Mouse (Mus musculus): ENCODE data around the gene Pea15a. TPM values are rescaled to one million over a fixed set of nuclear protein-coding genes. Genes with fewer than 3 reads are reported as not detected.

The Pea15a gene
- polyA plus RNA-seq, 1 experiment from 2014 or later, result 405 TPM

DNA sequence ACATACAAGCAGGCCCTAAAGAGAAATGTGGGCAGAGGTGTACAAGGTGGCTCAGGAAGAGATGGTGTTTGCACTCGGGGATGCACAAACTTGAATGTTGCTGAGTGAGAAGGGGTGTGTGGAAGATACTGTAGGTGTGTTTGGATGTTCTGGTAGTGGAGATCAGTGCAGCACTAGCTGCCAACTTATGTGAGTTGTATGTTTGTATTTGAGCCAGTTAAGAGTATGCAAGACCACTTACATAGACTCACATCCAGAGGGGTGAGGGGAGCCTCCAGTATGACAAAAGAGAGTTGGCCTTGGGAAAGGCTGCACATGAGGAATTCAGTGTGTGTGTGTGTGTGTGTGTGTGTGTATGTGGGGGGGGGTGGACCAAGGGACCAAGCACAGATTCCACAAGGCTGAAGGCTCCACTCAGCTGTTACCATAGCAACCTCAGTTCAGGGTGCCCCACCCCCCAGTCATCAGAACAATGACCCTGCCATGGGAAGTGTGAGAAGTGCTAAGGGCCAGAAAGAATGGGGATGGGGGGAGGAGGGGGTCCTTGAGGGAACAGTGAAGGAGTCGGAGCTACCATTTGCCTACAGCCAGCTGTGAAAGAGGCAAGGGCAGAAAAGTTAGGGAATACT, 3.6 kb downstream of the Pea15a start:
- 6% methylated on average over 2 of the region's 2 CpGs for WGBS
- ATAC-seq (ENCODE audit: low FRiP score), result peak; percentile 65
- Histone ChIP-seq H3K4me1 (peaks cover 79% of the 10 kb centered on the region), H3K4me3 (replicated peaks) (peak overlapping the region; percentile 84), H3K9ac (peak overlapping the region; percentile 91), H3K27me3 (no peaks in the 10 kb centered on the region), H3K9me3 (no peaks in the 10 kb centered on the region), H3K27ac (peak overlapping the region; percentile 99), H3K36me3 (replicated peaks) (peaks cover 23% of the 10 kb centered on the region), H3K4me2 (peak overlapping the region; percentile 73)

DNA sequence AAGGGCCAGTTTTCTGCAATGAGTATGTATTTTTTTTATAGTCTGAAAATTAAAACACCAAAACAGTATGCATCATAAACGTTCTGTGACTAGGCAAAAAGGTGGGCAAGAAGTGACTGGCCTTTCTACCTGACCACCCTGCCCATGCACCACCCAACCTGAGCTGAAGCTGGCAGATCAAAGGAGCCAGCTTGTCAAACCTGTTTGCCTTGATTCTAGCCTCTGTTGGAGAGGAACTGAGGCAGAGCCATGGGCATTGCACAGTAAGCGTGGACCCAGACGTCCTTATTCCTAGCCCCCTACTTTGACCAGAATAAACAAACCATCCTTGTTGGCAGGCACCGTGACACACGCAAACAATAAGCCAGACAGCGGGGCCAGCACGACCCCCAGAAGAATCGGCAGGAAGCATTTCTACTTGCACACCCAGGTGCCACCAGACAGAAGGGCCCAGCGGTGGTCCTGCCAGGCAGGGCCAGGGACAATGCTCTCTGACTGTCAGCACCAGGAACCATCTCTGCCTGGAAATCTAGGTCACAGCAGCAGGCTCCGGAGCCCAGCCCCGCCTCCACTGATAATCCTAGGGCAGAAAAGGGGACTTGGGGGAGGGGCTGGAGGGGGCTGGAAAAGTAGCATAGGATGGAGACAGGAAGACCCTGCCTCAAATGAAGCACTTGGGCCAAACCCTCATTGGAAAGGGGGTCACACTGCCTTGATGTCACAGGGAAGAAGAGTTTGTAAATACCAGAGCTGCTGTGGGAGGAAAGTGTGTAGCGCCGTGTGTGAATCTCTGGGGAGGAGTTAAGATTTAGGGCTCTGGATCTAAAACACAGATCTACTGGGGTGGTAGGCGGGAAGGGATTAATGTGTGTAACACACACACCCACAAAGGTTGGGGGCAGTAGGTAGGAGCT, 4.4 kb downstream of the Pea15a start:
- WGBS, result 6% methylated on average over 14 of the region's 14 CpGs
- Histone ChIP-seq H3K9ac (peak overlapping the region; percentile 61), H3K27ac (peak overlapping the region; percentile 99), H3K36me3 (replicated peaks) (peaks cover 31% of the 10 kb centered on the region), H3K4me2 (peak overlapping the region; percentile 73), H3K27me3 (no peaks in the 10 kb centered on the region), H3K9me3 (no peaks in the 10 kb centered on the region), H3K4me1 (peaks cover 73% of the 10 kb centered on the region), H3K4me3 (replicated peaks) (peak overlapping the region; percentile 84)
- no peak for ATAC-seq (ENCODE audit: low FRiP score)

DNA sequence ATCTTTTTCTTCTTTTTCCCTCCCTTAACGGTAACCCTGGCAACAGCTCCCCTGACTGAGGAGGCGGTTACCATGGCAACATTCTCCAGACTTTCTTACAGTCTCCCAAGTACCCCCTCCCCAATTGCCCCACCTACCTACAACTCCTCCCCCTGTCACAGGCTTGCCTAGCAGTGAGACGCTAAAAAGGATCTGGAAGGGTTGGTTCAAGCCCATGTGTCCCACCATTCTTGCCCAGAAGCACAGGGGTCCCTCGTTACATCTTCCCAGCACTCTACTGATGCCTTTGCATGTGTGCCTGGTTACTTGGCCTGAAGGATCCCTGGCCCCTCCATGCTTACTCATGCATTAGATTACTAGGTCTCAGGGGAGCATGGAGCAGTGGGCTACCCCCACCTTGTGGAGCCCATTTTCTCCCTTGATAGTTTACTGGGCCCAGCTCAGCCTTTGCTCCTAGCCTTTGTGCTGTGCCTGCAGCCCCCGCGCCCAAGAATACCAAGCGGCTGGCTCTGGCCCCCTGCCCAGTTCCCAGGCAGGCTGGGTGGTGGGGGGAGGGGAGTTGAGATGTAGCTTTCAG, 5.6 kb downstream of the Pea15a start:
- WGBS, result 6% methylated on average over 7 of the region's 7 CpGs
- Histone ChIP-seq H3K4me3 (replicated peaks) (peak overlapping the region; percentile 84), H3K9me3 (no peaks in the 10 kb centered on the region), H3K36me3 (replicated peaks) (peaks cover 44% of the 10 kb centered on the region), H3K9ac (peak overlapping the region; percentile 39), H3K4me2 (peak overlapping the region; percentile 73), H3K27me3 (no peaks in the 10 kb centered on the region), H3K27ac (peak overlapping the region; percentile 99), H3K4me1 (peaks cover 69% of the 10 kb centered on the region)
- ATAC-seq (ENCODE audit: low FRiP score), result peak; percentile 73

- Histone ChIP-seq H3K9ac (peak overlapping the region; percentile 39; the same call in 1 of the 2 replicates), H3K4me3 (replicated peaks) (peak overlapping the region; percentile 84; the same call in 1 of the 2 replicates), H3K9me3 (no peaks in the 10 kb centered on the region), H3K4me2 (peak overlapping the region; percentile 73), H3K4me1 (peaks cover 68% of the 10 kb centered on the region), H3K27ac (peak overlapping the region; percentile 99), H3K36me3 (replicated peaks) (peaks cover 51% of the 10 kb centered on the region), H3K27me3 (no peaks in the 10 kb centered on the region)
- 73% methylated on average over 5 of the region's 5 CpGs for WGBS
- ATAC-seq (ENCODE audit: low FRiP score), result no peak
Measured at GRCm38 (mm10) chr1:172200161-172200560, 6.4 kb downstream of the Pea15a start.

DNA sequence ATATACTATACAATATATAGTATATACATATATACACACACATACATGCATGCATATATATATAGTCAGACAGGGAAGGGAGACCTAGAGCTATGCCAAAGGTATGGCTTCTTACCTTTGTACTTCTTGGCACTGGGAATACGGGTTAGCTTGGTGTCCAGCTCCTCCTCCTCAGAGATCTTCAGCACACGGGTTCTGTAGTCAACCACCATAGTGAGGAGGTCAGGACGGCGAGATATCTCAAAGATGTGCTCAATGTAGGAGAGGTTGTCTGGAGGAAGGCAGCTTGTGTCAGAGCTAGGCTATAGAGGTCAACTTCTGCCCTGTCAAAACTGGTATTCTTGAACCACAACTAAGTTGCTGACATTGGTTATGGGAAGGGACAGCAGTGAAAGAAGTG, 7.6 kb downstream of the Pea15a start:
- peaks cover 61% of the 10 kb centered on the region for H3K4me1 ChIP-seq
- ATAC-seq (ENCODE audit: low FRiP score), result no peak
- no peak overlapping the region for H3K9ac ChIP-seq
- 91% methylated on average over 4 of the region's 4 CpGs for WGBS
- H3K4me3 ChIP-seq (replicated peaks), result no peak overlapping the region
- H3K27ac ChIP-seq, result no peak overlapping the region
- no peaks in the 10 kb centered on the region for H3K9me3 ChIP-seq
- H3K4me2 ChIP-seq, result no peak overlapping the region
- H3K36me3 ChIP-seq (replicated peaks), result peaks cover 62% of the 10 kb centered on the region
- H3K27me3 ChIP-seq, result no peaks in the 10 kb centered on the region

DNA sequence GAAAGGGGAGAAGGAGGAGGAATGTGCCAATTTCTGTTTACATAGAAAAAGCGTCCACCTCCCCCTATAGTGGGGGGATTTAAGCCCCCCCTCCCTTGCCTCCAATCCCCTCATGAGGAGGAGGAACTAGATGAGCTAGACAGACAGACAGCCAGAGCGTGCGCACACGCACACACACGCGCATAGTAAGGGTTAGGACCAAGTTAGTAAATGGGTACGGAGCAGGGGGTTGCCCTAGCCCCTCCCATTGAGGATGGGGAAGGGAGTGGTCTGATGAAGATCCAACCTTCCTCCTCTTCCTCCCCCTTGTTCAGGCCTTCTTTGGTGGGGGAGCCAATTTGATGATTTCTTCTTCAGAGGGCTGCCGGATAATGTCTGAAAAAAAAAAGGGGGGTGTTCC, 8.3 kb downstream of the Pea15a start:
- Histone ChIP-seq H3K4me1 (peaks cover 54% of the 10 kb centered on the region), H3K4me3 (replicated peaks) (no peak overlapping the region), H3K9ac (no peak overlapping the region), H3K36me3 (replicated peaks) (peaks cover 68% of the 10 kb centered on the region), H3K27me3 (no peaks in the 10 kb centered on the region), H3K27ac (peak overlapping the region; percentile 50), H3K9me3 (no peaks in the 10 kb centered on the region), H3K4me2 (no peak overlapping the region)
- ATAC-seq (ENCODE audit: low FRiP score), result no peak
- 85% methylated on average over 8 of the region's 8 CpGs for WGBS

DNA sequence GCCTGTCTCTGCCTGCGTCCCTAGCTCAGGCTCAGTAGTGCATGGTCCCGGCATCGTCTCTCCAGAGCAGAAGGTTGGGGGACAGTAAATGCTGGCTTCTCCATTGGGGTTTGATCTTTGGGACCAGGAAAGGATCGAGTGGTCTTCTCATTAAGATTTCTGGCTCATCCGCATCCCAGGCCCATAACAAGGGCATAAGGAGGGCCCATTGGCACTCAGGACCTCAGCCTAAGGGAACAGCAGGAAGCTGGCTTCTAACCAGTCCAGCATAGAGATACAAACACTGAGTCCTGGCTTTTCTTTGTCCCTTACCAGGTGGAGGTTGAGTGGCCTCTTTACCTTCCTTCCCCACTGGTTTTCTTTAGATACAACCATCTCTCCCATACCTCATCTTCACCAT, 8.8 kb downstream of the Pea15a start:
- Histone ChIP-seq H3K9me3 (no peaks in the 10 kb centered on the region), H3K4me1 (peaks cover 49% of the 10 kb centered on the region), H3K9ac (no peak overlapping the region), H3K36me3 (replicated peaks) (peaks cover 68% of the 10 kb centered on the region), H3K27ac (peak overlapping the region; percentile 50), H3K4me2 (no peak overlapping the region), H3K4me3 (replicated peaks) (no peak overlapping the region), H3K27me3 (no peaks in the 10 kb centered on the region)
- WGBS, result 82% methylated on average over 5 of the region's 5 CpGs
- ATAC-seq (ENCODE audit: low FRiP score), result no peak

DNA sequence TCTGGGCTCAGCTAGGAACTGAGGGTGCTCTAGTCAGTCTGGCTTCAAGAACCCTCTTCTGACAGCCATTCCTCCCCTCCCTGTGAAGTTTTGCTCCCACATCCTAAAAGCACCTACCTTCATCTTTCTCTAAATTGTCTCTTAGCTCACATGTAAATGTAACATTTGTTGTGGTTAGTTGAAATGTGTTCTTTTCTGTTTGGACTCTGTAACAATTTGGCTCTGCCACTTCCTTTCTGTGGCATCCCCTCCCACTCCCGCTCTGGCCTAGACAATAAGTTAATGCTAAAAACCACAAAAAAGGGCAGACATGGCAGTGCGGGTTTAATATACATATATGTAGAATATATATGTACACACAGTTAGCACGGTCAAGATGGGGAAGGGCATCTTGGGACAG, 9.5 kb downstream of the Pea15a start:
- Histone ChIP-seq H3K4me2 (no peak overlapping the region), H3K27ac (peak overlapping the region; percentile 59; the same call in 1 of the 2 replicates), H3K9ac (no peak overlapping the region), H3K9me3 (no peaks in the 10 kb centered on the region), H3K36me3 (replicated peaks) (peaks cover 75% of the 10 kb centered on the region), H3K27me3 (no peaks in the 10 kb centered on the region), H3K4me1 (peaks cover 42% of the 10 kb centered on the region), H3K4me3 (replicated peaks) (no peak overlapping the region)
- WGBS, result 87% methylated on average over 3 of the region's 3 CpGs
- ATAC-seq (ENCODE audit: low FRiP score), result no peak

GRCm38 (mm10) chr1:172194435-172194834, 12.2 kb downstream of the Pea15a start:
- H3K27ac ChIP-seq, result peak overlapping the region; percentile 56; the same call in 1 of the 2 replicates
- H3K4me2 ChIP-seq, result no peak overlapping the region
- peaks cover 15% of the 10 kb centered on the region for H3K4me1 ChIP-seq
- WGBS, result 78% methylated on average over 8 of the region's 8 CpGs
- H3K9me3 ChIP-seq, result no peaks in the 10 kb centered on the region
- peaks cover 92% of the 10 kb centered on the region for H3K36me3 ChIP-seq (replicated peaks)
- no peak overlapping the region for H3K9ac ChIP-seq
- ATAC-seq (ENCODE audit: low FRiP score), result no peak
- H3K4me3 ChIP-seq (replicated peaks), result no peak overlapping the region
- no peaks in the 10 kb centered on the region for H3K27me3 ChIP-seq

DNA sequence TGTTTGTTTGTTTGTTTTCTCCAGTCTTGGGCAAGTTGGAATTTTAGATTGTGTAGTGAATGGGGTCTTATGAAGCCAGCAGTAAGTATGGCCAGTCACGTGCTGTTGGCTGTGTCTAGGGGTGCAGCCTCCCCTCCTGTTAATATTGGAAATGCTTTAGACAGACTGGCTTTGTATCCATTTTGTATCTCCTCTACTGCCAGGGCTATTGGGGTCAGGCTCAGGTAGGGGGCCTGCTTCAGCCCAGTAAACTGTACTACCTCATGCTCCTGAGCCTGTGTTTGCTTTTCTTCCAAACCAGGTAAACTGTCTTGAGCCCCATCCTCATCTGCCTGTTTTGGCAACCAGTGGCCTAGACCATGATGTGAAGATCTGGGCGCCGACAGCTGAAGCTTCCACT, 14.4 kb downstream of the Pea15a start:
- Histone ChIP-seq H3K4me1 (peaks cover 12% of the 10 kb centered on the region), H3K9me3 (no peaks in the 10 kb centered on the region), H3K27me3 (no peaks in the 10 kb centered on the region), H3K9ac (no peak overlapping the region), H3K36me3 (replicated peaks) (peaks cover 92% of the 10 kb centered on the region), H3K4me3 (replicated peaks) (no peak overlapping the region), H3K27ac (peak overlapping the region; percentile 25; the same call in 1 of the 2 replicates), H3K4me2 (no peak overlapping the region)
- 92% methylated on average over 3 of the region's 3 CpGs for WGBS
- no peak for ATAC-seq (ENCODE audit: low FRiP score)

- WGBS, result 86% methylated on average over 2 of the region's 2 CpGs
- Histone ChIP-seq H3K4me2 (no peak overlapping the region), H3K36me3 (replicated peaks) (peaks cover 92% of the 10 kb centered on the region), H3K9me3 (no peaks in the 10 kb centered on the region), H3K27me3 (no peaks in the 10 kb centered on the region), H3K27ac (no peak overlapping the region), H3K4me1 (peaks cover 12% of the 10 kb centered on the region), H3K9ac (no peak overlapping the region), H3K4me3 (replicated peaks) (no peak overlapping the region)
- no peak for ATAC-seq (ENCODE audit: low FRiP score)
Measured at GRCm38 (mm10) chr1:172191578-172191977, 15.0 kb downstream of the Pea15a start.

GRCm38 (mm10) chr1:172188891-172189290, 17.7 kb downstream of the Pea15a start:
- Histone ChIP-seq H3K4me1 (no peaks in the 10 kb centered on the region), H3K4me3 (replicated peaks) (no peak overlapping the region), H3K36me3 (replicated peaks) (peaks cover 82% of the 10 kb centered on the region), H3K9me3 (no peaks in the 10 kb centered on the region), H3K27me3 (no peaks in the 10 kb centered on the region), H3K4me2 (no peak overlapping the region), H3K27ac (no peak overlapping the region), H3K9ac (no peak overlapping the region)
- 77% methylated on average over 4 of the region's 4 CpGs for WGBS
- no peak for ATAC-seq (ENCODE audit: low FRiP score)
